Mouse (Mus musculus): ENCODE measurements at regions not wholly inside any gene's neighbourhood (a gene's known extent, or its start where the extent isn't known, plus 50 kb on each side); places are given as distances from the start of the nearest gene placed in this dataset.

DNA sequence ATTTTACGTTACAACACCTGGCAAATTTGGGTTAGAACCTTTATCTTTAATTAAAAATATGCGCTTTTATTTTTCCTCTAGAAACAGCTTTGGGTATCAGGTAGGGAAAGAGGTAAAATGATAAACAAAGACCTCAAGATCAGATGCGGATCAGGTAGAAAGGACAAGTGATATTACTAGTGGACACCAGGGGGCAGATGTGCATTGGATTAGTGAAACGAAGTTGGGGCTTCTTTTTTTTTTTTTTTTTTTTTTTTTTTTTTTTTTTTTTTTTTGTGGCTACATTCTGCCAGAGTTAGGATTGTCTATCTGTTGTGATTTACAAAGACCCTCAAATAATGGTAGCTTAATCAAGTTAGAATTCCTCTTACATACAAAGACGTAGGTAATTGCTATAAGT lies 153.8 kb downstream of the Cd109 start:
- Histone ChIP-seq H3K4me2 (ENCODE audit: insufficient read depth, low read depth, poor library complexity, severe bottlenecking) (no peak overlapping the region), H3K79me2 (replicated peaks; ENCODE audit: control insufficient read depth, extremely low read depth, insufficient read depth, poor library complexity, severe bottlenecking) (no peaks in the 10 kb centered on the region), H3K27ac (ENCODE audit: insufficient read depth, low read depth) (no peak overlapping the region), H3K27me3 (replicated peaks) (no peaks in the 10 kb centered on the region), H3K36me3 (replicated peaks in 1 of 2; ENCODE audit: control insufficient read depth in 1 of 2, insufficient read depth in 1 of 2, low read length in 1 of 2) (no peaks in the 10 kb centered on the region), H3K4me1 (ENCODE audit: control insufficient read depth in 1 of 2, insufficient read depth in 2 of 2) (0 out of 4 replicates have a peak, but pooled peaks cover 0 to 3% of the 10 kb centered on the region in 2 experiments), H3K4me3 (replicated peaks in 1 of 3; ENCODE audit: low read depth in 2 of 3, low read length in 2 of 3, poor library complexity in 1 of 3) (no peak overlapping the region), H3K9me3 (replicated peaks; ENCODE audit: low read length) (no peaks in the 10 kb centered on the region), H3K9ac (ENCODE audit: insufficient read depth, low read depth) (no peak overlapping the region)
- TF ChIP-seq ZNF384 (IDR thresholded peaks at IDR 0.05; ENCODE audit: low read depth, low read length) (peak; percentile 99), MAFK (IDR thresholded peaks at IDR 0.05; ENCODE audit: insufficient replicate concordance, low read length) (no peak), CTCF (conservative IDR thresholded peaks at IDR 0.05 in 1 of 2, IDR thresholded peaks at IDR 0.05 in 1 of 2; ENCODE audit: low read depth in 2 of 2, low read length in 2 of 2) (peak; percentile 9 to 62; a peak in 2 of 4 replicates), KAT2A (IDR thresholded peaks at IDR 0.05; ENCODE audit: insufficient replicate concordance, low read length) (no peak), RAD21 (IDR thresholded peaks at IDR 0.05; ENCODE audit: low read depth, low read length) (peak; percentile 49), SMC3 (IDR thresholded peaks at IDR 0.05; ENCODE audit: low read depth, low read length) (peak; percentile 36; the same call in 1 of the 2 replicates)
- in situ Hi-C loops (cut with MboI; ENCODE audit: low pct_ligation_motif_present, low pct_unique_long_range_greater_than_20kb, low sequenced_read_pairs) = loop anchor here (10.0 kb wide), 1 partner anchor 956 kb away; no protein-coding TSS in a partner anchor
- dilution Hi-C loops (cut with MboI; ENCODE audit: extremely low pct_ligation_motif_present, extremely low pct_unique_long_range_greater_than_20kb, low sequenced_read_pairs) = no loop called here
- peak; percentile 49 for DNase-seq (ENCODE audit: extremely low read depth)

- Histone ChIP-seq H3K27me3 (replicated peaks) (no peaks in the 10 kb centered on the region), H3K36me3 (replicated peaks in 1 of 2; ENCODE audit: control insufficient read depth in 1 of 2, insufficient read depth in 1 of 2, low read length in 1 of 2) (no peaks in the 10 kb centered on the region), H3K9ac (ENCODE audit: insufficient read depth, low read depth) (no peak overlapping the region), H3K4me1 (ENCODE audit: control insufficient read depth in 1 of 2, insufficient read depth in 2 of 2) (0 out of 4 replicates have a peak, but pooled peaks cover 0 to 3% of the 10 kb centered on the region in 2 experiments), H3K79me2 (replicated peaks; ENCODE audit: control insufficient read depth, extremely low read depth, insufficient read depth, poor library complexity, severe bottlenecking) (no peaks in the 10 kb centered on the region), H3K9me3 (replicated peaks; ENCODE audit: low read length) (no peaks in the 10 kb centered on the region), H3K4me2 (ENCODE audit: insufficient read depth, low read depth, poor library complexity, severe bottlenecking) (no peak overlapping the region), H3K27ac (ENCODE audit: insufficient read depth, low read depth) (no peak overlapping the region), H3K4me3 (replicated peaks in 1 of 3; ENCODE audit: low read depth in 2 of 3, low read length in 2 of 3, poor library complexity in 1 of 3) (no peak overlapping the region)
- no peak for TF ChIP-seq POLR2AphosphoS2 (IDR thresholded peaks at IDR 0.05; ENCODE audit: low read depth, low read length)
- TF ChIP-seq MAX (IDR thresholded peaks at IDR 0.05; ENCODE audit: low read length) = no peak
- TF ChIP-seq JUN (IDR thresholded peaks at IDR 0.05; ENCODE audit: insufficient read depth, low read depth, low read length) = no peak
- no peak for TF ChIP-seq MAZ (IDR thresholded peaks at IDR 0.05; ENCODE audit: low read depth, low read length)
- TF ChIP-seq IRF4 (IDR thresholded peaks at IDR 0.05; ENCODE audit: low read depth, low read length) = no peak
- no peak for TF ChIP-seq USF1 (IDR thresholded peaks at IDR 0.05; ENCODE audit: low read depth, low read length)
- TF ChIP-seq ZC3H11A (IDR thresholded peaks at IDR 0.05; ENCODE audit: low read depth, low read length) = no peak
- TF ChIP-seq SMC3 (IDR thresholded peaks at IDR 0.05; ENCODE audit: low read depth, low read length) = no peak
- TF ChIP-seq PAX5 (IDR thresholded peaks at IDR 0.05; ENCODE audit: low read length) = no peak
- no peak for TF ChIP-seq CHD1 (IDR thresholded peaks at IDR 0.05; ENCODE audit: low read depth, low read length)
- in situ Hi-C loops (cut with MboI; ENCODE audit: low pct_ligation_motif_present, low pct_unique_long_range_greater_than_20kb, low sequenced_read_pairs) = no loop called here
- dilution Hi-C loops (cut with MboI; ENCODE audit: extremely low pct_ligation_motif_present, extremely low pct_unique_long_range_greater_than_20kb, low sequenced_read_pairs) = no loop called here
- DNase-seq (ENCODE audit: extremely low read depth) = no peak
Measured at GRCm38 (mm10) chr9:78773936-78774335, 158.6 kb downstream of the Cd109 start.
